Mouse (Mus musculus): Measurements from ENCODE around the gene Phf10. TPM values are rescaled to one million over a fixed set of nuclear protein-coding genes. Genes with fewer than 3 reads are reported as not detected.
"Not testable (repeated sequence)": the region's sequence is repeated elsewhere in the genome, so short reads cannot be mapped to it uniquely, and the experiment has no call there.

Gene Phf10
- total RNA-seq, 4 experiments from 2014 or later: 48.0 to 54.9 (median 50.7) TPM

- not testable (repeated sequence) for DNase-seq (ENCODE audit: low spot score in 2 of 2)
These were observed 66.0 kb downstream of the Phf10 start for GRCm38 (mm10) chr17:14895058-14895457.

Other genes starting within 250 kb of the Phf10 start
- gene Wdr27, start 18.1 kb downstream of the Phf10 start, total RNA-seq (2022): 1 to 10 TPM; 2.6 to 3.6 (median 3.1) TPM
- 10 to 100 TPM; 15.0 to 16.6 (median 15.7) TPM for gene 1600012H06Rik, start 18.1 kb downstream of the Phf10 start, total RNA-seq (2022)
- gene 9030025P20Rik, start 17.2 kb upstream of the Phf10 start, total RNA-seq (2022): 1 to 10 TPM; 7.6 to 8.9 (median 8.0) TPM
- gene Gm3417, start 17.5 kb upstream of the Phf10 start, total RNA-seq (2022): 1 to 10 TPM in 2 of 4 experiments, not detected in 2; 1.4 to 1.5 TPM
- gene Gm3435, start 48.9 kb upstream of the Phf10 start, total RNA-seq (2022): 1 to 10 TPM; 3.0 to 6.0 (median 4.4) TPM
- gene Ermard, start 79.9 kb upstream of the Phf10 start, total RNA-seq (2022): 10 to 100 TPM; 45.4 to 57.1 (median 53.1) TPM
- 1 to 10 TPM in 2 of 4 experiments, not detected in 2; 1.4 to 1.9 TPM for gene Tcte3, start 80.2 kb upstream of the Phf10 start, total RNA-seq (2022)
- gene Gm3448, start 80.3 kb upstream of the Phf10 start, total RNA-seq (2022): 1 to 10 TPM; 6.9 to 9.3 (median 8.1) TPM

Data from left cerebral cortex, adult 8-10 months (tissue).